Mouse (Mus musculus) liver, embryonic 13.5 days (tissue): ENCODE measurements around the gene Pex16. TPM values are rescaled to one million over a fixed set of nuclear protein-coding genes. Genes with fewer than 3 reads are reported as not detected.
"Not testable (repeated sequence)": the region's sequence is repeated elsewhere in the genome, so short reads cannot be mapped to it uniquely, and the experiment has no call there.

Experiments
- ATAC-seq: fragments of 200-750 bp; cut with Nextera tagmentation; 2 replicates; pipeline ENCODE4 v1.8.0; 2017; ENCODE audit warnings: low read depth, mild to moderate bottlenecking, moderate number of reproducible peaks, moderate library complexity
- DNase-seq: peaks from one replicate; pipeline ENCODE4 v3.0.0; 2022
- H3K27ac ChIP-seq: fragments of 300-500 bp; sonication (generic); 2 replicates; pipeline ENCODE4 v1.5.1; 2015; ENCODE audit warnings: moderate library complexity, mild to moderate bottlenecking, inconsistent platforms
- H3K27me3 ChIP-seq: fragments of 300-500 bp; sonication (generic); 2 replicates; pipeline ENCODE4 v1.6.1; 2015; ENCODE audit warnings: mild to moderate bottlenecking, inconsistent platforms
- H3K36me3 ChIP-seq: fragments of 300-500 bp; sonication (generic); 2 replicates; pipeline ENCODE4 v1.6.1; 2015; ENCODE audit warnings: mild to moderate bottlenecking, inconsistent platforms
- H3K4me1 ChIP-seq: fragments of 300-500 bp; sonication (generic); replicated peaks from 2 replicates; pipeline ENCODE4 v1.6.1; 2015; ENCODE audit warnings: inconsistent platforms
- H3K4me2 ChIP-seq: fragments of 300-500 bp; sonication (generic); 2 replicates; pipeline ENCODE4 v1.6.1; 2015; ENCODE audit warnings: inconsistent platforms, mild to moderate bottlenecking, moderate library complexity
- H3K4me3 ChIP-seq: fragments of 300-500 bp; sonication (generic); replicated peaks from 2 replicates; pipeline ENCODE4 v1.5.1; 2015; ENCODE audit warnings: mild to moderate bottlenecking, inconsistent platforms
- H3K9ac ChIP-seq: fragments of 300-500 bp; sonication (generic); 2 replicates; pipeline ENCODE4 v1.6.1; 2015; ENCODE audit warnings: mild to moderate bottlenecking, inconsistent platforms
- H3K9me3 ChIP-seq: fragments of 300-500 bp; sonication (generic); replicated peaks from 2 replicates; pipeline ENCODE4 v1.6.1; 2016; ENCODE audit warnings: inconsistent platforms
- WGBS: fragments of 180-500 bp; shearing (Covaris S2); methylation state at CpG from one replicate; pipeline ENCODE4 v1.1.7; 2015; ENCODE audit not compliant: insufficient replicate concordance; 5-methylcytosine and 5-hydroxymethylcytosine counted together
- polyA plus RNA-seq: library from polyadenylated mRNA; unstranded; fragments of >200 nt; fragmentation: Nextera tagmentation; extraction: Ambion mirVana; gene quantifications from 2 replicates; pipeline ENCODE4 v1.2.1, GENCODE M21; 2015

Gene Pex16
- polyA plus RNA-seq, 1 experiment from 2014 or later = 21.7 TPM

DNA sequence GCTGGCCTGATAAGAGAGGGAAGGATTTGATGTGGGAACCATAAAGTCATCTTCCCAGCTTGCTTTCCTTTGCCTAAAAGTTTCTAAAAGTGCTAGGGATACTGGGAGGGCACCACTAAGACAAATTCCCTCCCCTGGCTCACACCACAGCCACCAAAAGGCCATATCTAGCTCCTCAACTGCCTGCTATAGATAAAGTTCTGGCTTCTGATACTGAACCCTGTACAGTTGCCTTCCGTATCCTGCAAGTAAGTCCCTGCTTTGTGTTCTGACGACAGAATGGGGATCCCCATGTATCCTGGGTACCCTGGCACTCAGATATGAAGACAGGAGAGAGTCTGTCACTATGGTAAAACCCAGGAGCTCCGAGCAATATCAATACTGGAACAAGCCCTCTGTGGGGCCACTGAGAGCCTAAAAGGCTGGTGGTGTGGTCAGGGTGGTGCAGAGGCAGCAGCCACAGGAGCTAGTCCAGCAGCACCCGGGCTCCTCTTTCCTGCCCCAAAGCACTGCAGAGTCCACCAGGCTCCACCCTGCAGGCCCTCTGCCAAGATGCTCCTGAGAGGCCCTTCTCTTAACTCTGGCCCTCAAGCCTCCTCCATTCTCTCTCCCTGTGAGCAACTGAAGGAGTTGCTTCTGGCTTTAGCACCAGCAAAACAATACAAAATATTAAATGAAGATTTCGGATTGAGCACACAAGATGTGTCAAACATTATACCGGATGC lies 15.9 kb downstream of the Pex16 start:
- Histone ChIP-seq H3K27ac (no peak overlapping the region), H3K27me3 (peaks cover 91% of the 10 kb centered on the region)
- DNase-seq = no peak

DNA sequence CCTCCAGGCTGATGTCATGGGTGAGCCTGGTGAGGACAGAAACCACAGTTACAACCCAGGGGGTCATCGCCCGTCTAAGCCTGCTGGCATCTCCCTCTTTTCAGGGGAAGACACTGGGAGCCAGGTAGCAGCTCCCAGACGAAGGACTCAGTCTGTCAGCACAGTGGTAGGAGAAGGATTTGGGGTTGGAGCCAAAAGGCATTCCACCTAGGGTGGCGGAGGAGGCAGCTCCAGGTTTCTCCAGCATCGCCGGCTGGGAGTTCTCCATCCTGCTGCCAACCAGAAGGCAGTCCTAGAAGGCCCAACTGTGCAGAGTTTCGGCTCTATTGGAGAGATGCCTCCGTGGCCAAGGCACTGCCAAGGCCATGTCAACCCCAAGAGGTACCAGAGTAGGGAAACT lies 16.6 kb downstream of the Pex16 start:
- no peaks in the 10 kb centered on the region for H3K9me3 ChIP-seq
- H3K9ac ChIP-seq = no peak overlapping the region
- DNase-seq (no peak), ATAC-seq (no peak)
- WGBS = 66% methylated on average over 8 of the region's 8 CpGs
- H3K27me3 ChIP-seq = peaks cover 94% of the 10 kb centered on the region
- peaks cover 32% of the 10 kb centered on the region for H3K4me1 ChIP-seq
- no peaks in the 10 kb centered on the region for H3K36me3 ChIP-seq
- no peak overlapping the region for H3K27ac ChIP-seq
- H3K4me3 ChIP-seq = no peak overlapping the region
- H3K4me2 ChIP-seq = no peak overlapping the region

More for the DNA sequence above, 15.9 kb downstream of the Pex16 start:
- ATAC-seq = no peak
- H3K4me2 ChIP-seq = no peak overlapping the region
- H3K36me3 ChIP-seq = no peaks in the 10 kb centered on the region
- no peaks in the 10 kb centered on the region for H3K9me3 ChIP-seq
- 41% methylated on average over 6 of the region's 6 CpGs for WGBS
- no peak overlapping the region for H3K4me3 ChIP-seq
- no peak overlapping the region for H3K9ac ChIP-seq
- peaks cover 32% of the 10 kb centered on the region for H3K4me1 ChIP-seq

DNA sequence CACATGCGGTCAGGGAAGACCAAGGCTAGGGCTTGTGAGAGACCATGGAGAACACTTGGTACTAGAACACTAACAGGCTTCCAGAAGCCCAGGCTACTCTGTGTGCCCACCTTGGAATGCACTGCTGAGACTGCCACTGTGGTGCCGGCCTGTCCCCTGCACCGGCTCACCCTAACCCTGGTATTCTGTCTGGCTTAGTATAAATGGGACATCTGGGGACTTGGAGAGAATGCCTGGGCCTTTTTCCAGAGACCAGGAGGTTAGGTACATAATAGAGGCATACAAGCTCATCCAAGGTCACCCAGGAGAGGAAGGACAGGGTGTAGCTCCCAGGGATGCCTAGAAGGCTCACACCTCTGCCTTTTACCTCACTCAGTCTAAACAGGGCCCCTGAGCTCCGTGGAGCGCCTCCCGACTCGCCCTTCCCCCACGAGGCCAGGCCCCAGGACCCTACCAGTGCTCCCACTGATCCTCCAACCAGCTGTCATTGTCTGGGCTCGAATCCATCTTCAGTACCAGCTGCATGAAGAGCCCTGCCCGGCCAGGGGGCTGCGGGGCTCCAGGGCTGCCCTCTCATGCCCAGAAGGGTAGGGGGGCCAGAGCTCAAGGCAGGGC lies 17.3 kb downstream of the Pex16 start:
- H3K27ac ChIP-seq = no peak overlapping the region
- ATAC-seq (no peak), DNase-seq (no peak)
- H3K27me3 ChIP-seq = peaks cover 96% of the 10 kb centered on the region
- no peaks in the 10 kb centered on the region for H3K36me3 ChIP-seq
- 28% methylated on average over 11 of the region's 11 CpGs for WGBS
- H3K4me1 ChIP-seq = peaks cover 32% of the 10 kb centered on the region
- H3K9ac ChIP-seq = no peak overlapping the region
- H3K9me3 ChIP-seq = no peaks in the 10 kb centered on the region
- H3K4me2 ChIP-seq = peak overlapping the region; percentile 51
- peak overlapping the region; percentile 28 for H3K4me3 ChIP-seq

DNA sequence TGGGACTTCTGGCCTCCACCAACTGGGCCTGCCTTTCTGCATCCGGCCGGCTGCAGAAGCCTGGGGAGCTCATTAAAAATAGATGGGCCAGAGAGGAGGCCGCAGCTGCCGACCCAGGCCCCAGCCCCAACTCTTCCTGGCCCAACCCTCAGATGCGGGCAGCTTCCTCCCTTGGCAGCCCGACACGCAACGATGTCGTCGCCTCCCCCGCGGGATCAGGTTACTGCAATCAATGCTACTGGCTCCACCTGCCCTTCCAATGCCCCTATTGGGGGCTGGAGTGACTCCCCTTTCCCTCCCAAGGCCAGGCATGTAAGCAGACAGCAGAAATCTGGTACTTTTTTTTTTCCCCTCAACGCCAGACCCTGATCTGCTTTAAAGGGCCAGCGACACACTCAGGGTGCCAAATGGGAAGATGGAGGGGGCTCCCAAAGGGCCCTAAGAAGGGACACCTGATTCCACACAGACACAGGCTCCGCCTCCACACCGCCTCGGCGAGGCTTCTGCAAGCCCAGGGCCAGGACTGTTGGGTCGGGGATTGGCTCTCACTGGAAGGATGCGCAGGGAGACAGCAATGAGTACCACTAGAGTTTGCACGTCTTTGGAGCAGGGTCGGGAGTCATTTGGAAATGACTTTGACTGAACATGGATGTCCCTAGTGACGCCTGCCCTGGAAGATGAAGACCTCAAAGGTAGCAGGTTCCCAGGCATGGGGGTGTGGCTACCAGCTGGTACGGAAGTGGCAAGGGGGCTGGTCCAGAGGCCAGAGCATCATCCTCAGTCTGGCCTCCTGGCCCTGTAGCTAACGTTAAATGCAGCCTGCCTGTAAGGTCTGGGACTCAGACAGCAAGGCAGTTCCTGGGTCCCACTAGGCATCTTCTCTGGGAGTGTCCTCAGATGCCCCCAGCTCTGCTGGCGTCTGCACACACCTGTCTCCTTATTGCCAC lies 18.1 kb downstream of the Pex16 start:
- H3K36me3 ChIP-seq = no peaks in the 10 kb centered on the region
- H3K4me3 ChIP-seq = peak overlapping the region; percentile 28
- H3K27me3 ChIP-seq = peaks cover 95% of the 10 kb centered on the region
- peaks cover 32% of the 10 kb centered on the region for H3K4me1 ChIP-seq
- H3K27ac ChIP-seq = no peak overlapping the region
- DNase-seq (no peak), ATAC-seq (no peak)
- H3K4me2 ChIP-seq = peak overlapping the region; percentile 51
- H3K9me3 ChIP-seq = no peaks in the 10 kb centered on the region
- WGBS = 5% methylated on average over 26 of the region's 26 CpGs
- H3K9ac ChIP-seq = no peak overlapping the region

DNA sequence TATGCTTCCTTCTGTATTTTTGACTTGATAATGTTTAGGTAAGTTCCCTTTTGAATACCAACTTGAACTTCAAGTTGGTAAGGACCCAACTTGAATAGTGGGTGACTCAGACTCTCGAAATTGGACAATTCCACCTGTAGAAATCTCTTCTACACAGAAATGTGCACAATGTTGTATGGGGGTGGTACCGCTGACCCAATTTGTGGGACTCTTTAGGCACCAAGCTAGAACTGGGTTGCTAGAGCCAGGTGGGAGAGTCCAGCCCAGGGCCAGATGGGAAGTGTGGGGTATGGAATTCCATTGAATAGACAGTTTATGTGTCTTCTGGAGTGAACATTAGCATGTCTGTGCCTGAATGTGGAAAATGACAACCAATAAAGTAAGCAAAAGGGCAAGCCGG lies 21.1 kb downstream of the Pex16 start:
- Histone ChIP-seq H3K27me3 (peaks cover 82% of the 10 kb centered on the region), H3K36me3 (no peaks in the 10 kb centered on the region), H3K27ac (no peak overlapping the region), H3K4me3 (no peak overlapping the region), H3K9ac (no peak overlapping the region), H3K9me3 (no peaks in the 10 kb centered on the region), H3K4me2 (no peak overlapping the region), H3K4me1 (peaks cover 11% of the 10 kb centered on the region)
- ATAC-seq (no peak), DNase-seq (no peak)
- WGBS = 63% methylated on average over 3 of the region's 3 CpGs

DNA sequence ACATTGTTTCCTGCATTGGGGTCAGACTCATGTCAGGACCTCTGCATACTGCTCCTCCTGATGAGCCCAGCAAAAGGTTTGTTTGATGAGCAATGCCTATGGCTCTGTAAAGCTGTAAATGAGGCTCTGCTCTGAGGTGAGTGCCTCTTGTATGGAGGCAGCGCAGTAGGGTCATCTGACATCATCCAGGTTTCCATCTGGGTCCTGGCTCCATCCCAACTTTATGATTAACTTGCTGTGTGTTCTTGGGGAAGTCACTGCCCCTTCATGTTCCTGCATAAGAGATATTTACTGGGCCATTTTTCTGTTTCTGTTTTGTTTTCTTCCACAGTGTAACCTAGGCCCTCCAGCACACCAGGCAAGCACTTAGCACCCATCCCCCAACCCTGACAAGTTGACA lies 23.0 kb downstream of the Pex16 start:
- H3K4me1 ChIP-seq = peaks cover 10% of the 10 kb centered on the region
- 75% methylated on average over 1 of the region's 1 CpGs for WGBS
- H3K36me3 ChIP-seq = no peaks in the 10 kb centered on the region
- no peak overlapping the region for H3K9ac ChIP-seq
- H3K27me3 ChIP-seq = peaks cover 82% of the 10 kb centered on the region
- H3K9me3 ChIP-seq = no peaks in the 10 kb centered on the region
- H3K4me3 ChIP-seq = no peak overlapping the region
- ATAC-seq (no peak), DNase-seq (no peak)
- H3K27ac ChIP-seq = no peak overlapping the region
- no peak overlapping the region for H3K4me2 ChIP-seq

DNA sequence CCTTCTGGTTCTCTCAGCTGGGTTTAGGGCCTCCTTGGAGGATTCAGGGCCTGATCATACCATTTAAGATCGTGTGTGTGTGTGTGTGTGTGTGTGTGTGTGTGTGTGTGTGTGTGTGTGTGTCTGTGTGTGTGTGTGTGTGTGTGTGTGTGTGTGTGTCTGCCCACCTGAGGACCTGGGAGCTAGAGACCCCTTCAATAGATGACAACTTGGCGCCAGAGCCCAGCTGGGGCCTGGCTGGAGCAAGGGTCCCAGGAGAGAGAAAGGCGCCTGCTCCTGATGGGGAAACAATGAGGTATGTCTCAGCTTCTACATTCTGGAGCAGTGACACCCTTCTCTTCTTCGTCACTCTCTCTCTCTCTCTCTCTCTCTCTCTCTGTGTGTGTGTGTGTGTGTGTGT lies 25.4 kb downstream of the Pex16 start:
- not testable (repeated sequence) for H3K4me2 ChIP-seq, H3K9ac ChIP-seq, H3K4me1 ChIP-seq, DNase-seq, H3K9me3 ChIP-seq, H3K27ac ChIP-seq, ATAC-seq, H3K4me3 ChIP-seq
- Histone ChIP-seq H3K27me3 (peaks cover 62% of the 10 kb centered on the region), H3K36me3 (peaks cover 12% of the 10 kb centered on the region)
- 67% methylated on average over 4 of the region's 4 CpGs for WGBS

DNA sequence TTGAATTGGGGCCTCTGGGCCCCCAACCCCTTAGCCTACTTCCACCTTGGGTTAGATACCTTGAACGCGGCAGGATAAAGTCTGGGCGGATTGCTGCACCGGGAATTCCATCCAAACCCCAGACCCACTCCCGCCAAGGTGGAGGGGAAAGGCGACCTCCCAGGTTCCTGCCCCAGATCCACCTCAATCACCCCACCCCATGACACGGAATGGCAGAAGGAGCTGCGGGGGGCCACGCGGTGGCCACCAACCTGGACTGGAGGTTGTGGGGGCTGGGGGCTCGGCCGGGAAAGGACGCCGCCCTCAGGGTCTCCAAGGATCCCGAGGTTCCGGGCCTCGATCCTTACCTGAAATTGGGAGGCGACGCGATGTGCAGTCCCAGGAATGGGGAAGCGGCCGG lies 26.2 kb downstream of the Pex16 start:
- peak overlapping the region; percentile 39 for H3K9ac ChIP-seq
- H3K27me3 ChIP-seq = peaks cover 55% of the 10 kb centered on the region

DNA sequence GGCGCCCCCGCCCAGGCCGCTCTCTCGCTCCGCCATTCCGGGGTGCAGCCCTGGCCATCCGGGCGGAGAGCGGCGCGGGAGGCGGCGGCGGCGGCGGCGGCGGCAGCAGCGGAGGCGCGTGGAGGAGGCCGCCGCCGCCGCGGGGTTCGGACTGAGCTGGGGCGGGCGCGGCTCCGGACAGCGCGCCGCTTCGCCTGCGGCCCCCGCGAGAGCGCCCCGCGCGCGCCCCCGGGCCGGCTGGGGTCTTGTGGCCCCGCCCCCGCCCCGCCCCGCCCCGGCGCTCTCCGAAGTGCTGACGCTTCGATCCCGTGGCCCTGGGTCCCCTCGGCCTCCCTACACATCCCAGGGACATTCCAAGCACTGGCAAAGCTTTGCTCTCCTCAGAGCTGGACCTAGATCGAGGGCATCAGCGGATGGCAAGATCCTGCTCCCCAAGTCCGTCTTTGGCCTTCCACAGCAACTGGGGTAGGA lies 26.6 kb downstream of the Pex16 start, which contains the start of gene Mapk8ip1:
Mapk8ip1 (minus strand) TSS at position 173 of the 471 bp plus-strand sequence.
- peak within 1 kb of the TSS; percentile 59 for H3K4me3 ChIP-seq
- peak within 1 kb of the TSS; percentile 39 for H3K9ac ChIP-seq
- H3K36me3 ChIP-seq = peaks cover 22% of the 10 kb centered on the region
- H3K4me1 ChIP-seq = peaks cover 8% of the 10 kb centered on the region
- DNase-seq (no peak), ATAC-seq (no peak)
- H3K27me3 ChIP-seq = peaks cover 53% of the 10 kb centered on the region
- H3K4me2 ChIP-seq = peak within 1 kb of the TSS; percentile 71
- no peak within 1 kb of the TSS for H3K27ac ChIP-seq
- WGBS = 6% methylated on average over 20 of the region's 59 CpGs
- H3K9me3 ChIP-seq = no peaks in the 10 kb centered on the region

More for the DNA sequence above, 26.2 kb downstream of the Pex16 start:
- WGBS = 6% methylated on average over 22 of the region's 22 CpGs
- Histone ChIP-seq H3K4me3 (peak overlapping the region; percentile 59), H3K36me3 (peaks cover 20% of the 10 kb centered on the region), H3K27ac (no peak overlapping the region), H3K9me3 (no peaks in the 10 kb centered on the region), H3K4me1 (peaks cover 8% of the 10 kb centered on the region), H3K4me2 (peak overlapping the region; percentile 71)
- DNase-seq (no peak), ATAC-seq (no peak)

DNA sequence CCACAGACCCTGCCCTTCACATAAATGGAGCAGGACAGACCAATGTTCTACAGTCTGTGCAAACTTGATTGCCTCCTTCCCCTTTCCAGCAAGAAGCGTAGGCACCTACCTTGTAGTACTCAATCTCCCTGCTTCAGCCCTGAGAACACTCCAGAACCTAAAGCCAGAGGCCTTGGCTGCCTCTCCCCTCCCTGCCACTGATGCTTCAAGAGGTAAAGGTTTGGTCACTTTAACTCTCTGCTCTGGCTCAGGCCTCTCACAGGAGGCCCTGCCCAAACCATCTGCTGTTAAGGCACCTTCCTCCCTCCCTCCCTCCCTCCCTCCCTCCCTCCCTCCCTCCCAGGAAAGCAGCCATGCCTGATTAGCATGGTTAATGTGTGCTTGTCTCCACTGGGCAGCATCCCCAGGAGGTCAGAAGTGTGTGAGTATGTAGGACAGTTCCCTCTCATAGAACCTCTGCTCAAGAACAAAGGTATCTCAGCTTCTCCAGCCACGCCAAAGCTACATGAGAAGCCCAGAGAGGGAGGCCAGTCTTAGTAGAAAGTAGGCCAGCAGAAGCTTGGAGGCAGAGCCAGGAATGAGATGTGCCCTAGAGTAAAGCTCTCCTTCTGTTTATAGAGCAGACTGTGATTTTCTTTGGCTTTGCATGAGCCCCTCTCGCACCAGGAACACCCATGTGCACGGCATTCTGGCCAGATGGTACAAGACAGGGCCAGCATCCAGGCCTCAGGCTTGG lies 28.3 kb downstream of the Pex16 start:
- no peak for DNase-seq
- Histone ChIP-seq H3K27me3 (peaks cover 39% of the 10 kb centered on the region), H3K9ac (no peak overlapping the region), H3K4me3 (no peak overlapping the region), H3K27ac (no peak overlapping the region), H3K4me1 (peaks cover 8% of the 10 kb centered on the region), H3K9me3 (no peaks in the 10 kb centered on the region), H3K36me3 (peaks cover 35% of the 10 kb centered on the region), H3K4me2 (no peak overlapping the region)
- WGBS = 68% methylated on average over 4 of the region's 4 CpGs
- no peak for ATAC-seq
